Mouse (Mus musculus) G1E (cell line): ENCODE measurements around the gene Supt5.

ENCODE experiments used
- CTCF ChIP-seq: IDR thresholded peaks from 2 replicates; pipeline ENCODE4 v1.5.1; 2012; ENCODE audit warnings: low read depth, low read length, inconsistent platforms, mixed read lengths
- GATA1 ChIP-seq: IDR thresholded peaks from 2 replicates; pipeline ENCODE4 v1.6.1; 2012; ENCODE audit warnings: borderline replicate concordance, low read length, inconsistent platforms, mixed read lengths
- POLR2AphosphoS5 ChIP-seq: IDR thresholded peaks from 2 replicates; pipeline ENCODE4 v1.6.1; 2012; ENCODE audit warnings: low read depth, low read length, inconsistent platforms; ENCODE audit not compliant: insufficient replicate concordance
- TAL1 ChIP-seq: conservative IDR thresholded peaks from 2 replicates; pipeline ENCODE4 v1.6.1; 2012; ENCODE audit warnings: low read depth, low read length, inconsistent platforms, mixed read lengths

GRCm38 (mm10) chr7:28278279-28278652, 60.3 kb downstream of the Supt5 start:
- TF ChIP-seq CTCF (no peak), GATA1 (no peak), POLR2AphosphoS5 (no peak), TAL1 (no peak)
